Mouse (Mus musculus): Measurements from ENCODE around the gene Ces2g. TPM values are rescaled to one million over a fixed set of nuclear protein-coding genes. Genes with fewer than 3 reads are reported as not detected.

Ces2g gene
- polyA plus RNA-seq (2016; fragmentation: Nextera tagmentation; extraction: Ambion mirVana) = not detected in 2 replicates

GRCm38 (mm10) chr8:104961537-104961961 is at the start of gene Ces2g:
TSS of gene Ces2g (plus strand) at chr8:104961718.
- no peaks in the 10 kb centered on the region for H3K9me3 ChIP-seq
- no peaks in the 10 kb centered on the region for H3K36me3 ChIP-seq
- H3K4me3 ChIP-seq = no peak within 1 kb of the TSS
- no peak for ATAC-seq (ENCODE audit: low FRiP score, low read depth)
- no peak within 1 kb of the TSS for H3K27ac ChIP-seq (replicated peaks)
- WGBS = 72% methylated on average over 5 of the region's 5 CpGs
- no peak within 1 kb of the TSS for H3K9ac ChIP-seq (replicated peaks)
- no peak within 1 kb of the TSS for H3K4me2 ChIP-seq (replicated peaks)
- no peaks in the 10 kb centered on the region for H3K4me1 ChIP-seq
- no peaks in the 10 kb centered on the region for H3K27me3 ChIP-seq

DNA sequence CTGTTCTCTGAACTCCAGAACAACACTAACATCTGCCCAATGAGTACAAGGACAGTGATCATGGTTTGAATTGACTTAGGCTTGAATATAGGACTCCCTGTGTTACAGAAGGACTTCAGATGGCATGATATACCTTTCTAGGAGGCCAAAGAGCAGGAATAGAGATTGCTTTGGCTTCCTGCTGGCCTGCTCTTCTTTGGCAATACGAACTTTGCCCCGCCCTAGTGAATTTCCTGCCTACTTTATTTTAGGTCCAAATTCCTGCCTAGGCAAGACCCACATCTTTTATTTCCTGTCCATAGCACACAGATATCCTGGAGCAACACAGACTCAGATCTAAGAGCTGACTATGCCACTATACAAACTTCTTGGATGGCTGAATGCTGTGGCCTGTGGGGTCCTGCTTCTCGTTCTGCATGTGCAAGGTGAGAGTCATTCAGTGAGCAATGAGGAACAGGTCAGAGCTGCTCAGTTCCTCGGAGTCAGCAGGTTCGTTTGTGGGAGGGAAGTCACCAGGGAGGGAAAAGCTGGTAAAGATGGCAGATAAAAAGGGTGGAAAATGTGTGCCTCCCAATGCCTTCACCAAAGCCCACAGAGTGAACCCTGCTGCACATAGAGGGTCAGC is 35.4 kb upstream of the Ces2g start, which contains the start of gene Ces2e:
TSS of gene Ces2e (plus strand) at position 289 of the 625 bp plus-strand sequence.
- H3K4me2 ChIP-seq (replicated peaks) = no peak within 1 kb of the TSS
- no peak within 1 kb of the TSS for H3K9ac ChIP-seq (replicated peaks)
- 79% methylated on average over 5 of the region's 5 CpGs for WGBS
- H3K36me3 ChIP-seq = no peaks in the 10 kb centered on the region
- no peaks in the 10 kb centered on the region for H3K27me3 ChIP-seq
- no peak within 1 kb of the TSS for H3K4me3 ChIP-seq
- H3K9me3 ChIP-seq = no peaks in the 10 kb centered on the region
- no peaks in the 10 kb centered on the region for H3K4me1 ChIP-seq
- no peak for ATAC-seq (ENCODE audit: low FRiP score, low read depth)
- no peak within 1 kb of the TSS for H3K27ac ChIP-seq (replicated peaks)

DNA sequence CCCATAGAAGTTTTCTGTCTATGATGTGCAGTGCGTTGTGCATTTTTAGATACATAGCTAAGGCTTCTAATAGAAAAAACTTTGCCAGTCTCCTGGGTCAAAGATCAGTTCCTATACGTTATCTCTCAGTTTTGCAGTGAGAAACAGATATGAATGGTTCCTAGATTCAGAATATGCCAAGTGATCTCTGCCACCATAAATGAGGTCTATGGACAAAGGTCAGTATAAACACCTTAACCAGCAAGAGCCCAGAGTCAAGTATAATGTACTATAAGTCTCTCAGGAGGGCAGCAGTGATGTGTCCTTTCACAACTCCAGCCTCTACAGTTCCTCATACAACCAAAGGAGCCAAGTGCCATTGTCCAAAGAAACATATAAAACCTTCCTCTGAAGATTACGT is 34.2 kb upstream of the Ces2g start:
- H3K36me3 ChIP-seq = no peaks in the 10 kb centered on the region
- H3K27me3 ChIP-seq = no peaks in the 10 kb centered on the region
- H3K4me3 ChIP-seq = no peak overlapping the region
- no peak for ATAC-seq (ENCODE audit: low FRiP score, low read depth)
- WGBS = 86% methylated on average over 3 of the region's 3 CpGs
- H3K4me2 ChIP-seq (replicated peaks) = no peak overlapping the region
- H3K9me3 ChIP-seq = no peaks in the 10 kb centered on the region
- no peak overlapping the region for H3K9ac ChIP-seq (replicated peaks)
- H3K27ac ChIP-seq (replicated peaks) = no peak overlapping the region
- H3K4me1 ChIP-seq = no peaks in the 10 kb centered on the region

DNA sequence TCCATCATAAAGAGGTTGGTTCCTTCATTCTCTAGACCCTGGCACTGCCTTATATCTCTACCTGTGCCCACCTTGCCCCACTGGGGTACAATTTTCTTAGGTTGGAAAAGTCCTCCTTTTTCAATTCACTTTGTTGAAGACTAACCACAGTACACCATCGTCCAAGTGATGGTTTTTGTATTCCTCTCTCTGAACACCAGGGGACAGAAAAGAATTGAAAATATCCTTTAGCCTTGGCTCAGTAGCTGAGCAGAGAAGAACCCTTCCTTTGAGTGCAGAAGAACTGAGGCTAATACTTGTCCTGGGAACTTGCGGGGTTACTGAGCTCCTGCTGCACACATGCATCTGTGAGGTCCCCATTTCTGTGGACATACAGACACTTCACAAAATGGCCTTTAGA is 16.9 kb upstream of the Ces2g start:
- Histone ChIP-seq H3K4me3 (no peak overlapping the region), H3K9ac (replicated peaks) (no peak overlapping the region), H3K4me2 (replicated peaks) (no peak overlapping the region), H3K9me3 (no peaks in the 10 kb centered on the region), H3K27ac (replicated peaks) (no peak overlapping the region), H3K27me3 (no peaks in the 10 kb centered on the region), H3K36me3 (no peaks in the 10 kb centered on the region), H3K4me1 (no peaks in the 10 kb centered on the region)
- ATAC-seq (ENCODE audit: low FRiP score, low read depth) = no peak
- 75% methylated on average over 2 of the region's 2 CpGs for WGBS

DNA sequence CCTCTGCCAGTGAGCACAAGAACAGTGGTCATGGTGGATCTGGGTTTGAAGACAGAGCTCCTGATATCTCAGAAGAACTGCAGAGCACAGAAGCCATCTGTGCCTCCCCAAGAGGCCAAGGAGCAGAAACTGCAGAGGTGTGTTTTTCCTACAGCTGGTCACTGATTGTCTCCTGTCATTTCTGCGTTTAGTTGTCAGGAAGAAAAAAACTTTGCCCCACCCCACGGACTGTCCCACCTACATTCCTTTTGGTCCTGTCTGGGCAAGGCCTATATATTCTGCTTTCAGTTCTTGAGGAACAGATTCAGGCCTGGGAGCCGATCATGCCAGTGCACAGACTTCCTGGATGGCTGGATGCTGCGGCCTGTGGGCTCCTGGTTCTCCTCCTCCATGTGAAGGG is 14.5 kb upstream of the Ces2g start, which contains the start of gene Ces2f:
TSS of gene Ces2f (plus strand) at position 301 of the 400 bp plus-strand sequence.
- no peak within 1 kb of the TSS for H3K9ac ChIP-seq (replicated peaks)
- H3K4me1 ChIP-seq = no peaks in the 10 kb centered on the region
- no peaks in the 10 kb centered on the region for H3K36me3 ChIP-seq
- no peak within 1 kb of the TSS for H3K27ac ChIP-seq (replicated peaks)
- 85% methylated on average over 4 of the region's 4 CpGs for WGBS
- no peak within 1 kb of the TSS for H3K4me2 ChIP-seq (replicated peaks)
- ATAC-seq (ENCODE audit: low FRiP score, low read depth) = no peak
- no peaks in the 10 kb centered on the region for H3K27me3 ChIP-seq
- H3K4me3 ChIP-seq = no peak within 1 kb of the TSS
- H3K9me3 ChIP-seq = no peaks in the 10 kb centered on the region

DNA sequence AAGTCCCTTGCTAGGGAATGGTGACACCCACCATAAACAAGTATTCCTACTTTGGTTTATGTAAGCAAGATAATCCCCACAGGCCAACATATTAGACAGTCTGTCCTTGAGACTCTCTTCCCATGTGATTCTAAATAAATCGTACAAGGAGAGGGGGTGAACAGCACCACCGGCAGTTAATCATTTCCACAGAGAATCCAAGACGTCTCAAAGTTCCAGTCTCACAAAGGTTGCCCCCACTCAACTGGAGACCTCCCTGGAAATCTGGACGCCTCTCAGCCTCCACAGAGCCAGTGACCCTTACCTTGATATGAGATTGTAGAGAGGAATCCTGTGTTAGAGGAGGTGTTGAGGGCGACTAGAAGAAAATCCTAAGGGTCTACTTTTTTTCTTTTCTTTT is 12.5 kb upstream of the Ces2g start:
- Histone ChIP-seq H3K4me3 (no peak overlapping the region), H3K9ac (replicated peaks) (no peak overlapping the region), H3K4me2 (replicated peaks) (no peak overlapping the region), H3K36me3 (no peaks in the 10 kb centered on the region), H3K27me3 (no peaks in the 10 kb centered on the region), H3K9me3 (no peaks in the 10 kb centered on the region), H3K27ac (replicated peaks) (no peak overlapping the region), H3K4me1 (no peaks in the 10 kb centered on the region)
- no peak for ATAC-seq (ENCODE audit: low FRiP score, low read depth)
- 86% methylated on average over 5 of the region's 5 CpGs for WGBS

DNA sequence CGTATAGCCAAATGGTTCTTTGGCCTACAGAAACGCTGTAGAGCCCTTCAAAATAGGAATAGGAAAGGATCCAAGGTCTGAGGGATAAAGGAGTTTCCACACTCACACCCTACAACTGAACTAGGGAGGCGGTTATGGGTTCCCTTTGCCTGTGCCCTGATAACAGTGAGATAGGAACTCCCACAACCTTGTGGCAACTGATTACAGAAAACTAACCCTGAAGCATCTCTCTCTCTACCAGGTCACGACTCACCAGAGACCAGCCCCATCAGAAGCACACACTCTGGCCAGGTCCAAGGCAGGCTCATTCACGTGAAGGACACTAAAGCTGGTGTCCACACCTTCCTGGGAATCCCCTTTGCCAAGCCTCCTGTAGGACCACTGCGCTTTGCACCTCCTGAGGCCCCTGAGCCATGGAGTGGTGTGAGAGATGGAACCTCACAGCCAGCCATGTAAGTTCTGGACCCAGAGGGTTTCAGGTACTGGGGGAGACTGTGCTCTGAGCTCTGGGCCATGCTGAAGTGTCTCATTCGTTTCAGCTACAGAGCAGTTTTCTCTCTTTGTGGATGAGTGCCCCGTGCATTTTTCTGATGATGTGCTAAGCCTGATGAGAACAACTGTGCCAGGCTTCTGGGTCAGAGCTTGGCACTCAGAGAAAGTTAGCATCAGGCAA is 847 bp downstream of the Ces2g start:
- no peak for ATAC-seq (ENCODE audit: low FRiP score, low read depth)
- H3K4me3 ChIP-seq = no peak overlapping the region
- H3K9me3 ChIP-seq = no peaks in the 10 kb centered on the region
- H3K9ac ChIP-seq (replicated peaks) = no peak overlapping the region
- no peaks in the 10 kb centered on the region for H3K36me3 ChIP-seq
- 80% methylated on average over 8 of the region's 8 CpGs for WGBS
- H3K27me3 ChIP-seq = no peaks in the 10 kb centered on the region
- no peak overlapping the region for H3K27ac ChIP-seq (replicated peaks)
- H3K4me1 ChIP-seq = no peaks in the 10 kb centered on the region
- H3K4me2 ChIP-seq (replicated peaks) = no peak overlapping the region

GRCm38 (mm10) chr8:104963375-104963894 is 1.9 kb downstream of the Ces2g start:
- 84% methylated on average over 4 of the region's 4 CpGs for WGBS
- no peak overlapping the region for H3K4me3 ChIP-seq
- ATAC-seq (ENCODE audit: low FRiP score, low read depth) = no peak
- no peaks in the 10 kb centered on the region for H3K27me3 ChIP-seq
- no peak overlapping the region for H3K27ac ChIP-seq (replicated peaks)
- no peak overlapping the region for H3K9ac ChIP-seq (replicated peaks)
- no peaks in the 10 kb centered on the region for H3K9me3 ChIP-seq
- H3K4me2 ChIP-seq (replicated peaks) = no peak overlapping the region
- H3K36me3 ChIP-seq = no peaks in the 10 kb centered on the region
- H3K4me1 ChIP-seq = no peaks in the 10 kb centered on the region

DNA sequence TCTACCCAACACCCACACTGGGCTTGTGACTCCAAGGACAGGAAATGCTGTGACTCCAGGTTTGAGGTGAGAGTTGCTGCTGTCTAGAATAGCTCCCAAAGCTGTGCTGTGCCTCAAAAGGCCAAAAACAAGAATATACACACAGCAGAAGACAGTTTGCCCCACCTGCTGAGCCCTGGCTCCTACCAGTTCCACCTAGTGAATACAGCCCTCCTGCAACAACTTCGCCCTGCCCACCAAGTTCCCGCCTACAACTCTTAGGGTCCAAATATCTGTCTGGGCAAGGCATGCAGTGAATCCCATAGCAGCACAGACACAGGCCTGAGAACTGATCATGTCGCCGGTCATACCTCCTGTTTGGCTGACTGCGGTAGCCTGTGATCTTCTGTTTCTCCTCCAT is 22.6 kb downstream of the Ces2g start:
- Histone ChIP-seq H3K36me3 (no peaks in the 10 kb centered on the region), H3K9me3 (no peaks in the 10 kb centered on the region), H3K27ac (replicated peaks) (no peak overlapping the region), H3K27me3 (no peaks in the 10 kb centered on the region), H3K4me1 (no peaks in the 10 kb centered on the region), H3K9ac (replicated peaks) (no peak overlapping the region), H3K4me3 (no peak overlapping the region), H3K4me2 (replicated peaks) (no peak overlapping the region)
- no peak for ATAC-seq (ENCODE audit: low FRiP score, low read depth)
- WGBS = 90% methylated on average over 5 of the region's 5 CpGs

GRCm38 (mm10) chr8:104984942-104985341 is 23.4 kb downstream of the Ces2g start:
- Histone ChIP-seq H3K4me3 (no peak overlapping the region), H3K4me1 (no peaks in the 10 kb centered on the region), H3K27ac (replicated peaks) (no peak overlapping the region), H3K9ac (replicated peaks) (no peak overlapping the region), H3K4me2 (replicated peaks) (no peak overlapping the region), H3K9me3 (no peaks in the 10 kb centered on the region), H3K27me3 (no peaks in the 10 kb centered on the region), H3K36me3 (no peaks in the 10 kb centered on the region)
- no peak for ATAC-seq (ENCODE audit: low FRiP score, low read depth)
- WGBS = 91% methylated on average over 2 of the region's 2 CpGs

DNA sequence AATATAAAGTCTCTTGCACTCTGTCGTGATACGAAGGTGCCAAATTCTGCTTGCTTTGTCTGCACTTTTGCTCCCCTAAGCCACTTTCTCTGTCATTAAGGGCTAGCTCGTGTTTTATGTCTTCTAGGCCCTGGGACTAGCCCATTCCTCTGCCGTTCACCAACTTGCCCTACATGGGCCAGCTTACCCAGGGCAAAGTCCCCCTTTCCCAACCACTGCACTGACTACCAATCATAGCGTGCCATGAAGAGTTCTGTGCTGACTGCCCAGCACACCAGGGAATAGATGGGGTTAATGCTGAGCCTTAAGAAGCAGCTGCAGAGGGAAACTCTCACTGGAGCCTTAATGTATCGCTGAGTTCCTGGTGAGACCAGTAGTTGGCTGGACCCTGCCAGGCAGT is 36.7 kb downstream of the Ces2g start:
- no peaks in the 10 kb centered on the region for H3K9me3 ChIP-seq
- no peak overlapping the region for H3K4me2 ChIP-seq (replicated peaks)
- no peak overlapping the region for H3K9ac ChIP-seq (replicated peaks)
- H3K27ac ChIP-seq (replicated peaks) = no peak overlapping the region
- no peak for ATAC-seq (ENCODE audit: low FRiP score, low read depth)
- no peaks in the 10 kb centered on the region for H3K36me3 ChIP-seq
- no peak overlapping the region for H3K4me3 ChIP-seq
- H3K27me3 ChIP-seq = no peaks in the 10 kb centered on the region
- H3K4me1 ChIP-seq = no peaks in the 10 kb centered on the region
- 84% methylated on average over 6 of the region's 6 CpGs for WGBS

- H3K4me1 ChIP-seq = no peaks in the 10 kb centered on the region
- no peak for ATAC-seq (ENCODE audit: low FRiP score, low read depth)
- no peaks in the 10 kb centered on the region for H3K27me3 ChIP-seq
- H3K9ac ChIP-seq (replicated peaks) = no peak overlapping the region
- no peaks in the 10 kb centered on the region for H3K9me3 ChIP-seq
- H3K4me3 ChIP-seq = no peak overlapping the region
- no peak overlapping the region for H3K27ac ChIP-seq (replicated peaks)
- no peak overlapping the region for H3K4me2 ChIP-seq (replicated peaks)
- WGBS = 83% methylated on average over 6 of the region's 6 CpGs
- H3K36me3 ChIP-seq = no peaks in the 10 kb centered on the region
Observed at GRCm38 (mm10) chr8:104999183-104999582, 37.7 kb downstream of the Ces2g start.

All from midbrain, embryonic 12.5 days (tissue).